Mouse (Mus musculus) embryo, embryonic 10.5 days (tissue): ENCODE data around the gene Nrf1.
A peak's percentile ranks its signal among the peaks of the same experiment; 100 is the strongest.

Experiments used
- DNase-seq: peaks from one replicate; pipeline ENCODE4 v3.0.0-alpha.2; 2015; ENCODE audit warnings: low spot score

Gene Nrf1

GRCm38 (mm10) chr6:30047271-30048162 is at the start of gene Nrf1:
Gene Nrf1 (plus strand): TSS chr6:30047988.
- DNase-seq = peak; percentile 91

- no peak for DNase-seq
Observed at GRCm38 (mm10) chr6:29998140-29998539, 49.6 kb upstream of the Nrf1 start.

GRCm38 (mm10) chr6:29998771-29999170 is 49.0 kb upstream of the Nrf1 start:
- no peak for DNase-seq

GRCm38 (mm10) chr6:30002628-30003027 is 45.2 kb upstream of the Nrf1 start:
- no peak for DNase-seq

GRCm38 (mm10) chr6:30005851-30006250 is 41.9 kb upstream of the Nrf1 start:
- no peak for DNase-seq

GRCm38 (mm10) chr6:30009204-30009603 is 38.6 kb upstream of the Nrf1 start:
- DNase-seq = no peak

- no peak for DNase-seq
Observed at GRCm38 (mm10) chr6:30013520-30013919, 34.3 kb upstream of the Nrf1 start.

GRCm38 (mm10) chr6:30014187-30014864 is 33.5 kb upstream of the Nrf1 start:
- no peak for DNase-seq

GRCm38 (mm10) chr6:30021241-30021640 is 26.5 kb upstream of the Nrf1 start:
- DNase-seq = no peak

GRCm38 (mm10) chr6:30021656-30022055 is 26.1 kb upstream of the Nrf1 start:
- DNase-seq = peak; percentile 24

- DNase-seq = peak; percentile 49
Observed at GRCm38 (mm10) chr6:30026799-30027198, 21.0 kb upstream of the Nrf1 start.

- DNase-seq = no peak
Observed at GRCm38 (mm10) chr6:30028358-30028757, 19.4 kb upstream of the Nrf1 start.

GRCm38 (mm10) chr6:30035112-30035511 is 12.7 kb upstream of the Nrf1 start:
- DNase-seq = no peak

GRCm38 (mm10) chr6:30041498-30041897 is 6.3 kb upstream of the Nrf1 start:
- no peak for DNase-seq

- no peak for DNase-seq
Observed at GRCm38 (mm10) chr6:30042483-30042882, 5.3 kb upstream of the Nrf1 start.

- no peak for DNase-seq
Observed at GRCm38 (mm10) chr6:30048163-30048500, 344 bp downstream of the Nrf1 start.

- peak; percentile 56 for DNase-seq
Observed at GRCm38 (mm10) chr6:30048501-30049353, 939 bp downstream of the Nrf1 start.

GRCm38 (mm10) chr6:30053116-30053515 is 5.3 kb downstream of the Nrf1 start:
- DNase-seq = no peak

GRCm38 (mm10) chr6:30062544-30062943 is 14.8 kb downstream of the Nrf1 start:
- DNase-seq = no peak

- DNase-seq = no peak
Observed at GRCm38 (mm10) chr6:30065369-30065768, 17.6 kb downstream of the Nrf1 start.

GRCm38 (mm10) chr6:30066746-30067145 is 19.0 kb downstream of the Nrf1 start:
- no peak for DNase-seq

GRCm38 (mm10) chr6:30072476-30072875 is 24.7 kb downstream of the Nrf1 start:
- no peak for DNase-seq
